Mouse (Mus musculus): ENCODE measurements at regions not wholly inside any gene's neighbourhood (a gene's known extent, or its start where the extent isn't known, plus 50 kb on each side); places are given as distances from the start of the nearest gene placed in this dataset.

DNA sequence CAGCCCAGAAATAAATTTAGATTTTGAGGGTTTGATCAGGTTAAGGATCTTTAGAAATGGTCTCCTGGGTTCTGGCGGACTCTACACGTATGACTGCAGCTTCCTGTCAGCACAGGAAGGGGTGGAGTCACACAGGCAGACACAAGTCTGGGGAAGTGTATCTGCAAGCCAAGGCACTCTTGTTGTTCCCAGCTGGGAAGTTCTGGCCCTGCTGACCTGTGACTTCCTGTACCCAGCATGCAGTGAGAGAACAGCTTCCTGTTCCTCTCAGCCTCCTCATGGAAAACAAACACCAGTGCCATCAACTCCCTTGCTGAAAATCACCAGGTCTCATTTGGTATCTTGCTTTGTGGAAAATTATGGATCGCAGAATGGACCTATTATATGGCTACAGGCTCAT, 140.9 kb downstream of the Ets2 start:
- peak; percentile 81 for TF ChIP-seq EP300 (IDR thresholded peaks at IDR 0.05; ENCODE audit: insufficient read depth, low read depth, low read length)
- TF ChIP-seq CTCF (IDR thresholded peaks at IDR 0.05): no peak
- TF ChIP-seq POLR2A (IDR thresholded peaks at IDR 0.05; ENCODE audit: insufficient read depth, low read depth, low read length): no peak

Measured in heart, adult 2 months (tissue).